Mouse (Mus musculus): ENCODE results near the gene Gm16181. TPM values are rescaled to one million over a fixed set of nuclear protein-coding genes. Genes with fewer than 3 reads are reported as not detected.
A peak's percentile ranks its signal among the peaks of the same experiment; 100 is the strongest.
"Not testable (repeated sequence)": the region's sequence is repeated elsewhere in the genome, so short reads cannot be mapped to it uniquely, and the experiment has no call there.

The Gm16181 gene
- total RNA-seq, 2 experiments from 2014 or later: 0.71 TPM; not detected in 1

GRCm38 (mm10) chr17:35225456-35225855 lies 4.8 kb downstream of the Gm16181 start:
- intact Hi-C loops (cut with DNase I): no loop called here
- DNase-seq: no peak

- intact Hi-C loops (cut with DNase I): no loop called here
These were observed 6.0 kb downstream of the Gm16181 start for GRCm38 (mm10) chr17:35226561-35227046.

GRCm38 (mm10) chr17:35231022-35231421 lies 10.4 kb downstream of the Gm16181 start:
- no peak for DNase-seq
- intact Hi-C loops (cut with DNase I): loop anchor here (5.0 kb wide), 2 partner anchors 34 to 104 kb away; partner anchors contain the start of gene D17H6S53E

More at GRCm38 (mm10) chr17:35226561-35227046, 6.0 kb downstream of the Gm16181 start:
- no peak for DNase-seq

- DNase-seq: peak; percentile 87 to 92
- intact Hi-C loops (cut with DNase I): loop anchor here (1.0 to 5.0 kb wide), 3 partner anchors 35 to 105 kb away; partner anchors contain the start of gene D17H6S53E
These were observed 11.4 kb downstream of the Gm16181 start for GRCm38 (mm10) chr17:35232043-35232442.

GRCm38 (mm10) chr17:35232659-35233058 lies 12.0 kb downstream of the Gm16181 start:
- intact Hi-C loops (cut with DNase I): loop anchor here (1.0 to 5.0 kb wide), 3 partner anchors 35 to 105 kb away; partner anchors contain the start of gene D17H6S53E
- DNase-seq: no peak

GRCm38 (mm10) chr17:35233114-35233980 lies 12.7 kb downstream of the Gm16181 start, which contains the start of gene Atp6v1g2:
Atp6v1g2 (plus strand) TSS chr17:35233660.
- no peak for DNase-seq
- intact Hi-C loops (cut with DNase I): loop anchor here (5.0 kb wide), 2 partner anchors 36 to 106 kb away; partner anchors contain the start of gene D17H6S53E

- intact Hi-C loops (cut with DNase I): loop anchor here (5.0 kb wide), 2 partner anchors 37 to 107 kb away; partner anchors contain the start of gene D17H6S53E
- not testable (repeated sequence) for DNase-seq
These were observed 13.5 kb downstream of the Gm16181 start for GRCm38 (mm10) chr17:35234090-35234489.

GRCm38 (mm10) chr17:35234903-35235302 lies 14.3 kb downstream of the Gm16181 start:
- intact Hi-C loops (cut with DNase I): loop anchor here (5.0 kb wide), 2 partner anchors 38 to 108 kb away; partner anchors contain the start of gene D17H6S53E
- DNase-seq: peak; percentile 56 to 62

- intact Hi-C loops (cut with DNase I): no loop called here
- DNase-seq: peak; percentile 88 to 89
These were observed 15.2 kb downstream of the Gm16181 start, which contains the start of gene Nfkbil1 for GRCm38 (mm10) chr17:35235614-35236389. Nfkbil1 (minus strand) TSS chr17:35235792.

GRCm38 (mm10) chr17:35236390-35236746 lies 15.7 kb downstream of the Gm16181 start:
- peak; percentile 97 to 99 for DNase-seq
- intact Hi-C loops (cut with DNase I): no loop called here

GRCm38 (mm10) chr17:35236996-35237395 lies 16.4 kb downstream of the Gm16181 start:
- DNase-seq: no peak
- intact Hi-C loops (cut with DNase I): no loop called here

GRCm38 (mm10) chr17:35237504-35237903 lies 16.9 kb downstream of the Gm16181 start:
- intact Hi-C loops (cut with DNase I): no loop called here
- DNase-seq: no peak

- no peak for DNase-seq
- intact Hi-C loops (cut with DNase I): loop anchor here (5.0 to 10.0 kb wide), 2 partner anchors 387 to 1125 kb away; partner anchors contain the start of genes H2-DMa, Nelfe and Skiv2l
These were observed 19.1 kb downstream of the Gm16181 start for GRCm38 (mm10) chr17:35239700-35240099.

- DNase-seq: no peak
- intact Hi-C loops (cut with DNase I): loop anchor here (5.0 to 10.0 kb wide), 2 partner anchors 388 to 1126 kb away; partner anchors contain the start of genes H2-DMa, Nelfe and Skiv2l
These were observed 20.0 kb downstream of the Gm16181 start for GRCm38 (mm10) chr17:35240384-35241304.

GRCm38 (mm10) chr17:35241305-35242014 lies 20.8 kb downstream of the Gm16181 start, which contains the start of gene Ddx39b:
Ddx39b (plus strand) TSS chr17:35241746.
- intact Hi-C loops (cut with DNase I): loop anchor here (5.0 to 10.0 kb wide), 2 partner anchors 389 to 1127 kb away; partner anchors contain the start of genes H2-DMa, Nelfe and Skiv2l

GRCm38 (mm10) chr17:35242015-35242941 lies 21.6 kb downstream of the Gm16181 start:
- intact Hi-C loops (cut with DNase I): loop anchor here (5.0 to 10.0 kb wide), 2 partner anchors 390 to 1127 kb away; partner anchors contain the start of genes H2-DMa, Nelfe and Skiv2l
- DNase-seq: peak; percentile 39 to 73

More at GRCm38 (mm10) chr17:35241305-35242014, 20.8 kb downstream of the Gm16181 start, which contains the start of gene Ddx39b:
- peak; percentile 97 for DNase-seq

- peak; percentile 63 to 73 for DNase-seq
- intact Hi-C loops (cut with DNase I): loop anchor here (5.0 to 10.0 kb wide), 2 partner anchors 391 to 1128 kb away; partner anchors contain the start of genes H2-DMa, Nelfe and Skiv2l
These were observed 22.5 kb downstream of the Gm16181 start for GRCm38 (mm10) chr17:35243086-35243485.

All from heart, postnatal 14 days (tissue).